Mouse (Mus musculus): ENCODE data around the gene Cep290.

DNA sequence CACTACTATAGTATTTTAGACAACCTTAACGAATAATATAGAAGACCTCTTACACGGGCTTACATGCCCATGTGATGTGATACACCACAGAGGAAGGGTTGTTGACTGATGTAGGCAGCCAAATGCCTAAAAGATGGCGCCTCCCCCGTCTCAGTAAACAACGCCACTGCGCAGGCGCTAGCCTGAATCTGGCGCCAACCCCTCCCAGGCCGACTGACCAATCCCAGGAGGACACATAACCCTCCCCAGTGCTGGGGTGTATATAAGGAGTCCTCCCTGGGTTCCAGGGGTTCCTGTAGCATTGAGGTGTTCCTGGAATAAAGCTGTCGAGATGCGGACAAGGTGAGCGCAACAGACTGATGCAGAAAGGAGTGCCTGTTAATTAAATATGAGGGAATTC lies 132.7 kb downstream of the Cep290 start:
- TF ChIP-seq POLR2A (IDR thresholded peaks at IDR 0.05; ENCODE audit: insufficient read depth, low read depth, low read length) (no peak), CTCF (IDR thresholded peaks at IDR 0.05) (no peak)

All from heart, adult 2 months (tissue).